Mouse (Mus musculus) lung, adult 2 months (tissue): ENCODE data around the gene Rnasel.

ENCODE experiments used
- CTCF ChIP-seq: fragments of 200-500 bp; IDR thresholded peaks from 2 replicates; pipeline ENCODE4 v1.5.1; 2011; ENCODE audit warnings: mild to moderate bottlenecking, low read length, control low read depth; ENCODE audit not compliant: insufficient read depth
- POLR2A ChIP-seq: fragments of 200-500 bp; IDR thresholded peaks from 2 replicates; pipeline ENCODE4 v1.6.1; 2011; ENCODE audit warnings: low read depth, mild to moderate bottlenecking, control low read depth, low read length, borderline replicate concordance; ENCODE audit errors: extremely low read depth

DNA sequence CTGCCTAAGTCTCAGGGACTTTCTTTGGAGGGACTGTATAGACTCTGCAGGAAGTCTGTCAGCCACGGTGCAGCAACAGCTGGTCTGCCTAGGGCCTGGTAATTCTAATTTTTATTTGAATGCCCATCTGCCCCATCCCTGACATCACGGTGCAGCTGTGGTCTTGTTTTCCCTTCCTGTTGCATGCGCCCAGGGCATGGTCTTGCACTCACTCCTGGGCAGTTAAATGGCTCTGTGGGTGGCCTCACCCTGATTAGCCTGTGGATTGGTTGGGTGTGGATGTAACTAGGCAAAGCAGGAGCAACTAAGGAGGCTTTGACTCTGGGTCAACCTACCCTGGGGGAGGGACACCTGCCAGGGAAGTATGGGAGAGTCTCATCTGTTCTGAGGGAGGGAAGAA lies 44.2 kb upstream of the Rnasel start:
- no peak for TF ChIP-seq CTCF
- TF ChIP-seq POLR2A, result no peak
